ENCODE assay signal across 9 mouse cellular contexts in genomic region chr1:151686696-151687095, GRCm38 (mm10).
DNase-seq lines count a peak whose midpoint lies in the region; ATAC-seq and TF ChIP-seq lines count a peak whose summit lies in the region.
"Had no signal": no experiment of that assay in that cellular context is flagged by ENCODE, and none has a peak within 500 bp of the region (broad histone marks: within the 10 kb centered on the region; RNA-seq: fewer than 3 reads in every experiment).

No protein-coding gene starts in this region.

- H3K36me3 ChIP-seq in kidney, adult 2 months (ENCODE audit: control insufficient read depth, insufficient read depth, low read length): no peaks in the 10 kb centered on the region
- H3K36me3 ChIP-seq in heart, embryonic 11.5 days (ENCODE audit: control insufficient read depth, insufficient read depth, low read length): no peaks in the 10 kb centered on the region
- no peaks in the 10 kb centered on the region for H3K36me3 ChIP-seq in forebrain, embryonic 10.5 days (replicated peaks)
- no peaks in the 10 kb centered on the region for H3K36me3 ChIP-seq in forebrain, embryonic 11.5 days (ENCODE audit: control insufficient read depth, insufficient read depth, low read length)

- no peak overlapping the region for H3K4me2 ChIP-seq in heart, embryonic 11.5 days
- no peak overlapping the region for H3K4me2 ChIP-seq in forebrain, embryonic 11.5 days (ENCODE audit: low read depth, low read length, severe bottlenecking)
- H3K4me2 ChIP-seq: forebrain, embryonic 13.5 days had no signal

- DNase-seq in kidney, adult 2 months: peak; percentile 52
- no peak for DNase-seq in kidney, postnatal 25 days
- DNase-seq in lung, postnatal 36 days: peak; percentile 62
- DNase-seq in right cerebral cortex, adult 2 months (ENCODE audit: low spot score in 2 of 2): no peak
- DNase-seq in forebrain, embryonic 10.5 days (ENCODE audit: extremely low spot score, low spot score): no peak
- DNase-seq in forebrain, embryonic 11.5 days (ENCODE audit: low spot score): no peak

- WGBS in kidney, adult 2 months: 40% methylated on average over 8 of the region's 8 CpGs
- 34% methylated on average over 8 of the region's 8 CpGs for WGBS in heart, embryonic 11.5 days (ENCODE audit: insufficient replicate concordance)
- WGBS in forebrain, embryonic 10.5 days: 60% methylated on average over 8 of the region's 8 CpGs
- WGBS in forebrain, embryonic 11.5 days: 65% methylated on average over 8 of the region's 8 CpGs

- no peak overlapping the region for H3K4me3 ChIP-seq in kidney, adult 2 months (ENCODE audit: insufficient read depth, low read depth, low read length)
- H3K4me3 ChIP-seq in bone marrow macrophage, adult 2 months (ENCODE audit: insufficient read depth, low read length): peak overlapping the region; percentile 47
- H3K4me3 ChIP-seq in heart, embryonic 11.5 days (ENCODE audit: low read depth, low read length): no peak overlapping the region
- H3K4me3 ChIP-seq in forebrain, embryonic 10.5 days: no peak overlapping the region
- H3K4me3 ChIP-seq in forebrain, embryonic 11.5 days (ENCODE audit: low read depth, low read length): no peak overlapping the region
- H3K4me3 ChIP-seq: forebrain, embryonic 13.5 days had no signal

- H3K9me3 ChIP-seq in heart, embryonic 11.5 days (replicated peaks; ENCODE audit: control insufficient read depth, low read length): no peaks in the 10 kb centered on the region
- no peaks in the 10 kb centered on the region for H3K9me3 ChIP-seq in forebrain, embryonic 10.5 days
- no peaks in the 10 kb centered on the region for H3K9me3 ChIP-seq in forebrain, embryonic 11.5 days (ENCODE audit: control insufficient read depth, low read length)
- H3K9me3 ChIP-seq: forebrain, embryonic 13.5 days had no signal

- peaks cover 11% of the 10 kb centered on the region; the same call in 1 of the 2 replicates for H3K4me1 ChIP-seq in kidney, adult 2 months (ENCODE audit: control insufficient read depth, insufficient read depth, low read length)
- peaks cover 49% of the 10 kb centered on the region for H3K4me1 ChIP-seq in bone marrow macrophage, adult 2 months (ENCODE audit: control insufficient read depth, insufficient read depth, low read length)
- peaks cover 8% of the 10 kb centered on the region for H3K4me1 ChIP-seq in heart, embryonic 11.5 days (ENCODE audit: control insufficient read depth, insufficient read depth, low read length)
- peaks cover 28% of the 10 kb centered on the region for H3K4me1 ChIP-seq in forebrain, embryonic 10.5 days
- peaks cover 9% of the 10 kb centered on the region; the same call in 1 of the 2 replicates for H3K4me1 ChIP-seq in forebrain, embryonic 11.5 days (replicated peaks; ENCODE audit: control insufficient read depth, insufficient read depth, low read length)

- no peak for TF ChIP-seq CTCF in kidney, adult 2 months (conservative IDR thresholded peaks at IDR 0.05; ENCODE audit: insufficient read depth, insufficient read length, low read depth, low read length)
- TF ChIP-seq CTCF in bone marrow macrophage, adult 2 months (IDR thresholded peaks at IDR 0.05; ENCODE audit: low read depth, low read length): no peak

- 0 out of 2 replicates have a peak overlapping the region, but pooled peaks have one; percentile 43 for H3K27ac ChIP-seq in kidney, adult 2 months (ENCODE audit: insufficient read depth, low read depth, low read length)
- peak overlapping the region; percentile 97 for H3K27ac ChIP-seq in bone marrow macrophage, adult 2 months (ENCODE audit: insufficient read depth, low read depth, low read length)
- peak overlapping the region; percentile 0; the same call in 1 of the 2 replicates for H3K27ac ChIP-seq in heart, embryonic 11.5 days (ENCODE audit: low read depth, low read length)
- H3K27ac ChIP-seq in forebrain, embryonic 10.5 days: no peak overlapping the region; the same call in 1 of the 2 replicates
- H3K27ac ChIP-seq in forebrain, embryonic 11.5 days (ENCODE audit: low read depth, low read length): no peak overlapping the region
- H3K27ac ChIP-seq: forebrain, embryonic 13.5 days had no signal

- H3K9ac ChIP-seq in heart, embryonic 11.5 days (ENCODE audit: low read depth, low read length): no peak overlapping the region
- H3K9ac ChIP-seq in forebrain, embryonic 11.5 days (ENCODE audit: low read length): no peak overlapping the region
- H3K9ac ChIP-seq: forebrain, embryonic 13.5 days had no signal

- no peaks in the 10 kb centered on the region for H3K27me3 ChIP-seq in kidney, adult 2 months (replicated peaks; ENCODE audit: control insufficient read depth, insufficient read depth, low read length)
- H3K27me3 ChIP-seq in heart, embryonic 11.5 days (ENCODE audit: control insufficient read depth, insufficient read depth, low read length): no peaks in the 10 kb centered on the region
- H3K27me3 ChIP-seq in forebrain, embryonic 10.5 days (ENCODE audit: poor library complexity, severe bottlenecking): no peaks in the 10 kb centered on the region; the same call in 1 of the 2 replicates
- no peaks in the 10 kb centered on the region for H3K27me3 ChIP-seq in forebrain, embryonic 11.5 days (ENCODE audit: control insufficient read depth, insufficient read depth, low read length)
- H3K27me3 ChIP-seq: forebrain, embryonic 13.5 days had no signal

- ATAC-seq in heart, embryonic 11.5 days (replicated peaks; ENCODE audit: insufficient number of reproducible peaks, low FRiP score, low TSS enrichment): peak; percentile 46; the same call in 1 of the 2 replicates
- no peak for ATAC-seq in forebrain, embryonic 11.5 days (replicated peaks; ENCODE audit: low FRiP score)
- ATAC-seq: forebrain, embryonic 13.5 days had no signal

- TF ChIP-seq POLR2A in kidney, adult 2 months (IDR thresholded peaks at IDR 0.05; ENCODE audit: low read depth, low read length): no peak
- TF ChIP-seq POLR2A in bone marrow macrophage, adult 2 months (IDR thresholded peaks at IDR 0.05; ENCODE audit: borderline replicate concordance, low read depth, low read length): no peak

Comparison
In these comparisons a context has a peak if more than half of its experiments do, and no peak if none do; other contexts are left out.
1. DNase-seq: peak in kidney, adult 2 months (single experiment) and lung, postnatal 36 days (single experiment); none in kidney, postnatal 25 days (0 of 2), right cerebral cortex, adult 2 months (0 of 2), forebrain, embryonic 10.5 days (single experiment) and forebrain, embryonic 11.5 days (single experiment).
2. H3K27ac ChIP-seq: peak in kidney, adult 2 months (single experiment), bone marrow macrophage, adult 2 months (single experiment) and heart, embryonic 11.5 days (single experiment); none in forebrain, embryonic 10.5 days (single experiment) and forebrain, embryonic 11.5 days (single experiment).